Mouse (Mus musculus): ENCODE measurements at regions not wholly inside any gene's neighbourhood (a gene's known extent, or its start where the extent isn't known, plus 50 kb on each side); places are given as distances from the start of the nearest gene placed in this dataset.
A peak's percentile ranks its signal among the peaks of the same experiment; 100 is the strongest.
"Not testable (repeated sequence)": the region's sequence is repeated elsewhere in the genome, so short reads cannot be mapped to it uniquely, and the experiment has no call there.

GRCm38 (mm10) chr5:25639187-25639586 is 66.4 kb downstream of the Xrcc2 start:
- Histone ChIP-seq H3K4me1 (no peaks in the 10 kb centered on the region), H3K27me3 (no peaks in the 10 kb centered on the region), H3K4me2 (replicated peaks) (no peak overlapping the region), H3K36me3 (no peaks in the 10 kb centered on the region), H3K27ac (replicated peaks) (no peak overlapping the region), H3K9me3 (replicated peaks) (no peaks in the 10 kb centered on the region), H3K4me3 (replicated peaks) (no peak overlapping the region), H3K9ac (no peak overlapping the region)
- WGBS: 67% methylated on average over 5 of the region's 5 CpGs
- peak; percentile 34; the same call in 1 of the 2 replicates for ATAC-seq (ENCODE audit: insufficient number of reproducible peaks, low FRiP score, low TSS enrichment, low read depth)

- no peak overlapping the region for H3K27ac ChIP-seq (replicated peaks)
- no peak for ATAC-seq (ENCODE audit: insufficient number of reproducible peaks, low FRiP score, low TSS enrichment, low read depth)
- no peak overlapping the region for H3K4me3 ChIP-seq (replicated peaks)
- H3K9me3 ChIP-seq (replicated peaks): no peaks in the 10 kb centered on the region
- H3K9ac ChIP-seq: no peak overlapping the region
- no peaks in the 10 kb centered on the region for H3K4me1 ChIP-seq
- no peaks in the 10 kb centered on the region for H3K36me3 ChIP-seq
- no peak overlapping the region for H3K4me2 ChIP-seq (replicated peaks)
- H3K27me3 ChIP-seq: no peaks in the 10 kb centered on the region
Measured at GRCm38 (mm10) chr5:25638097-25638496, 67.5 kb downstream of the Xrcc2 start.

GRCm38 (mm10) chr5:25632861-25633535 is 72.6 kb downstream of the Xrcc2 start:
- Histone ChIP-seq H3K36me3 (no peaks in the 10 kb centered on the region), H3K9ac (no peak overlapping the region), H3K9me3 (replicated peaks) (no peaks in the 10 kb centered on the region), H3K27me3 (no peaks in the 10 kb centered on the region), H3K27ac (replicated peaks) (no peak overlapping the region), H3K4me3 (replicated peaks) (no peak overlapping the region), H3K4me1 (no peaks in the 10 kb centered on the region), H3K4me2 (replicated peaks) (no peak overlapping the region)
- ATAC-seq (ENCODE audit: insufficient number of reproducible peaks, low FRiP score, low TSS enrichment, low read depth): no peak
- 63% methylated on average over 5 of the region's 5 CpGs for WGBS

- no peak overlapping the region for H3K27ac ChIP-seq (replicated peaks)
- H3K4me3 ChIP-seq (replicated peaks): no peak overlapping the region
- ATAC-seq (ENCODE audit: insufficient number of reproducible peaks, low FRiP score, low TSS enrichment, low read depth): no peak
- no peak overlapping the region for H3K9ac ChIP-seq
- WGBS: 81% methylated on average over 4 of the region's 4 CpGs
- H3K27me3 ChIP-seq: no peaks in the 10 kb centered on the region
- no peaks in the 10 kb centered on the region for H3K9me3 ChIP-seq (replicated peaks)
- no peak overlapping the region for H3K4me2 ChIP-seq (replicated peaks)
- H3K36me3 ChIP-seq: no peaks in the 10 kb centered on the region
- no peaks in the 10 kb centered on the region for H3K4me1 ChIP-seq
Measured at GRCm38 (mm10) chr5:25629731-25630130, 75.9 kb downstream of the Xrcc2 start.

- 83% methylated on average over 5 of the region's 5 CpGs for WGBS
- no peak overlapping the region for H3K9ac ChIP-seq
- H3K9me3 ChIP-seq (replicated peaks): no peaks in the 10 kb centered on the region
- ATAC-seq (ENCODE audit: insufficient number of reproducible peaks, low FRiP score, low TSS enrichment, low read depth): no peak
- no peak overlapping the region for H3K4me2 ChIP-seq (replicated peaks)
- H3K27ac ChIP-seq (replicated peaks): no peak overlapping the region
- H3K4me3 ChIP-seq (replicated peaks): no peak overlapping the region
- H3K4me1 ChIP-seq: no peaks in the 10 kb centered on the region
- no peaks in the 10 kb centered on the region for H3K36me3 ChIP-seq
- H3K27me3 ChIP-seq: no peaks in the 10 kb centered on the region
Measured at GRCm38 (mm10) chr5:25628504-25628903, 77.1 kb downstream of the Xrcc2 start.

GRCm38 (mm10) chr5:25627086-25627485 is 78.5 kb downstream of the Xrcc2 start:
- Histone ChIP-seq H3K4me3 (replicated peaks) (no peak overlapping the region), H3K4me2 (replicated peaks) (no peak overlapping the region), H3K4me1 (no peaks in the 10 kb centered on the region), H3K36me3 (no peaks in the 10 kb centered on the region), H3K9me3 (replicated peaks) (no peaks in the 10 kb centered on the region), H3K27me3 (no peaks in the 10 kb centered on the region), H3K27ac (replicated peaks) (no peak overlapping the region), H3K9ac (no peak overlapping the region)
- 67% methylated on average over 5 of the region's 5 CpGs for WGBS
- no peak for ATAC-seq (ENCODE audit: insufficient number of reproducible peaks, low FRiP score, low TSS enrichment, low read depth)

- 56% methylated on average over 1 of the region's 1 CpGs for WGBS
- H3K4me2 ChIP-seq (replicated peaks): no peak overlapping the region
- H3K27ac ChIP-seq (replicated peaks): no peak overlapping the region
- H3K4me1 ChIP-seq: no peaks in the 10 kb centered on the region
- no peak for ATAC-seq (ENCODE audit: insufficient number of reproducible peaks, low FRiP score, low TSS enrichment, low read depth)
- no peak overlapping the region for H3K9ac ChIP-seq
- no peaks in the 10 kb centered on the region for H3K36me3 ChIP-seq
- no peaks in the 10 kb centered on the region for H3K9me3 ChIP-seq (replicated peaks)
- no peak overlapping the region for H3K4me3 ChIP-seq (replicated peaks)
- no peaks in the 10 kb centered on the region for H3K27me3 ChIP-seq
Measured at GRCm38 (mm10) chr5:25624029-25624428, 81.6 kb downstream of the Xrcc2 start.

GRCm38 (mm10) chr5:25619872-25620271 is 85.8 kb downstream of the Xrcc2 start:
- H3K27me3 ChIP-seq: no peaks in the 10 kb centered on the region
- no peaks in the 10 kb centered on the region for H3K36me3 ChIP-seq
- H3K27ac ChIP-seq (replicated peaks): no peak overlapping the region
- H3K4me1 ChIP-seq: no peaks in the 10 kb centered on the region
- ATAC-seq (ENCODE audit: insufficient number of reproducible peaks, low FRiP score, low TSS enrichment, low read depth): no peak
- H3K4me2 ChIP-seq (replicated peaks): no peak overlapping the region
- no peaks in the 10 kb centered on the region for H3K9me3 ChIP-seq (replicated peaks)
- 84% methylated on average over 5 of the region's 5 CpGs for WGBS
- no peak overlapping the region for H3K4me3 ChIP-seq (replicated peaks)
- no peak overlapping the region for H3K9ac ChIP-seq

- H3K36me3 ChIP-seq; H3K9me3 ChIP-seq (replicated peaks); H3K9ac ChIP-seq; H3K4me3 ChIP-seq (replicated peaks); H3K4me1 ChIP-seq; H3K27ac ChIP-seq (replicated peaks); H3K27me3 ChIP-seq; ATAC-seq (ENCODE audit: insufficient number of reproducible peaks, low FRiP score, low TSS enrichment, low read depth); H3K4me2 ChIP-seq (replicated peaks): not testable (repeated sequence)
- WGBS: 30% methylated on average over 2 of the region's 2 CpGs
Measured at GRCm38 (mm10) chr5:25619337-25619736, 86.3 kb downstream of the Xrcc2 start.

- WGBS: 83% methylated on average over 4 of the region's 4 CpGs
- no peak overlapping the region for H3K9ac ChIP-seq
- H3K27me3 ChIP-seq: no peaks in the 10 kb centered on the region
- H3K4me3 ChIP-seq (replicated peaks): no peak overlapping the region
- no peaks in the 10 kb centered on the region for H3K9me3 ChIP-seq (replicated peaks)
- ATAC-seq (ENCODE audit: insufficient number of reproducible peaks, low FRiP score, low TSS enrichment, low read depth): no peak
- no peak overlapping the region for H3K27ac ChIP-seq (replicated peaks)
- H3K36me3 ChIP-seq: no peaks in the 10 kb centered on the region
- H3K4me2 ChIP-seq (replicated peaks): no peak overlapping the region
- H3K4me1 ChIP-seq: peaks cover 3% of the 10 kb centered on the region; the same call in 1 of the 2 replicates
Measured at GRCm38 (mm10) chr5:25614659-25615061, 91.0 kb downstream of the Xrcc2 start.

- H3K4me2 ChIP-seq (replicated peaks): no peak overlapping the region
- no peak overlapping the region for H3K27ac ChIP-seq (replicated peaks)
- WGBS: 64% methylated on average over 8 of the region's 8 CpGs
- H3K9me3 ChIP-seq (replicated peaks): no peaks in the 10 kb centered on the region
- no peak overlapping the region for H3K4me3 ChIP-seq (replicated peaks)
- 0 out of 2 replicates have a peak, but pooled peaks have one; percentile 26 for ATAC-seq (ENCODE audit: insufficient number of reproducible peaks, low FRiP score, low TSS enrichment, low read depth)
- no peaks in the 10 kb centered on the region for H3K27me3 ChIP-seq
- H3K36me3 ChIP-seq: no peaks in the 10 kb centered on the region
- peaks cover 3% of the 10 kb centered on the region; the same call in 1 of the 2 replicates for H3K4me1 ChIP-seq
- H3K9ac ChIP-seq: no peak overlapping the region
Measured at GRCm38 (mm10) chr5:25613844-25614658, 91.6 kb downstream of the Xrcc2 start.
